Mouse (Mus musculus) heart, postnatal 0 days (tissue): ENCODE data around the gene Mafb.

Source experiments
- CTCF ChIP-seq: IDR thresholded peaks from 2 replicates; pipeline ENCODE4 v1.5.1; 2016; ENCODE audit warnings: antibody characterized with exemption, control low read depth, low read depth
- EP300 ChIP-seq: IDR thresholded peaks from 2 replicates; pipeline ENCODE4 v1.6.1; 2016; ENCODE audit warnings: antibody characterized with exemption, low read depth

- peak; percentile 92 for TF ChIP-seq CTCF
- no peak for TF ChIP-seq EP300
Observed at GRCm38 (mm10) chr2:160367448-160368208, 763 bp upstream of the Mafb start.
